Mouse (Mus musculus) stomach, embryonic 14.5 days (tissue): Measurements from ENCODE around the gene Mrm3. TPM values are rescaled to one million over a fixed set of nuclear protein-coding genes. Genes with fewer than 3 reads are reported as not detected.

Source experiments
- ATAC-seq: fragments of 200-750 bp; cut with Nextera tagmentation; 2 replicates; pipeline ENCODE4 v1.8.0; 2017; ENCODE audit warnings: low read depth, moderate TSS enrichment; ENCODE audit not compliant: insufficient number of reproducible peaks, insufficient read depth, low FRiP score
- H3K27ac ChIP-seq: fragments of 300-500 bp; sonication (generic); 2 replicates; pipeline ENCODE4 v1.5.1; 2014; ENCODE audit warnings: mild to moderate bottlenecking, low read length, moderate library complexity, mixed read lengths
- H3K27me3 ChIP-seq: fragments of 300-500 bp; sonication (generic); 2 replicates; pipeline ENCODE4 v1.6.1; 2014; ENCODE audit warnings: low read length, control low read depth, mixed read lengths; ENCODE audit not compliant: control insufficient read depth, insufficient read depth
- H3K36me3 ChIP-seq: fragments of 300-500 bp; sonication (generic); 2 replicates; pipeline ENCODE4 v1.6.1; 2014; ENCODE audit warnings: mild to moderate bottlenecking, control low read depth, low read length, moderate library complexity, mixed read lengths; ENCODE audit not compliant: control insufficient read depth, insufficient read depth
- H3K4me1 ChIP-seq: fragments of 300-500 bp; sonication (generic); 2 replicates; pipeline ENCODE4 v1.6.1; 2014; ENCODE audit warnings: low read length, control low read depth, mixed read lengths; ENCODE audit not compliant: control insufficient read depth, insufficient read depth
- H3K4me2 ChIP-seq: fragments of 300-500 bp; sonication (generic); replicated peaks from 2 replicates; pipeline ENCODE4 v1.6.1; 2014; ENCODE audit warnings: low read depth, low read length, control low read depth
- H3K4me3 ChIP-seq: fragments of 300-500 bp; sonication (generic); 2 replicates; pipeline ENCODE4 v1.5.1; 2014; ENCODE audit warnings: low read depth, low read length, control low read depth
- H3K9ac ChIP-seq: fragments of 300-500 bp; sonication (generic); replicated peaks from 2 replicates; pipeline ENCODE4 v1.6.1; 2014; ENCODE audit warnings: low read depth, mild to moderate bottlenecking, control low read depth, low read length, moderate library complexity, mixed read lengths
- H3K9me3 ChIP-seq: fragments of 300-500 bp; sonication (generic); 2 replicates; pipeline ENCODE4 v1.6.1; 2016; ENCODE audit warnings: low read depth, low read length, control low read depth; ENCODE audit not compliant: control insufficient read depth
- WGBS: fragments of 180-500 bp; shearing (Covaris S2); extraction: QIAGEN DNeasy Blood & Tissue Kit; methylation state at CpG from one replicate; pipeline ENCODE4 v1.1.7; 2014; 5-methylcytosine and 5-hydroxymethylcytosine counted together
- polyA plus RNA-seq: library from polyadenylated mRNA; unstranded; fragments of >200 nt; fragmentation: Nextera tagmentation; extraction: Ambion mirVana; gene quantifications from 2 replicates; pipeline ENCODE4 v1.2.1, GENCODE M21; 2014

Gene Mrm3
- polyA plus RNA-seq, 1 experiment from 2014 or later: 26.3 TPM

DNA sequence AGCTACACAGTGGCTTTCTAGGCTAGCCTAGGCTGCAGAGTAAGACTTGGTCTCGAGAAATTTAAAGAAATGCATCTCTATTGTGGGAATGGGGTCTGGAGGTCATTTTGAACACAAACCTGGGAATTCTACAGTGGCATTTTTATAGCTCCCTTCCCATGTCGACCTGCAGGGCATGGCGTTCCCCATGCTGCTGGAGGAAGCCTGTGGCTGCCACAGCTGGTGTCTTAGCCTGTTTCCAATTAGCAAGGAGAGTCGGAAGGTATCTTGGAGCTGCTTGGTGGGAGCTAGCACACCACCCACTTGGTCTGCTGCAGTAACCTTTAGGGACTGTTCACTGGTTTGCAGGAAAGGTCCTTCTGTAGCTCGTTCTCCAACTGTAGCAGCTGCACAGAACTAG is 12.6 kb downstream of the Mrm3 start:
- Histone ChIP-seq H3K4me1 (no peaks in the 10 kb centered on the region), H3K4me3 (no peak overlapping the region), H3K9me3 (no peaks in the 10 kb centered on the region), H3K36me3 (peaks cover 13% of the 10 kb centered on the region), H3K27ac (no peak overlapping the region), H3K27me3 (no peaks in the 10 kb centered on the region), H3K4me2 (no peak overlapping the region), H3K9ac (no peak overlapping the region)
- WGBS: 31% methylated on average over 5 of the region's 5 CpGs
- no peak for ATAC-seq

DNA sequence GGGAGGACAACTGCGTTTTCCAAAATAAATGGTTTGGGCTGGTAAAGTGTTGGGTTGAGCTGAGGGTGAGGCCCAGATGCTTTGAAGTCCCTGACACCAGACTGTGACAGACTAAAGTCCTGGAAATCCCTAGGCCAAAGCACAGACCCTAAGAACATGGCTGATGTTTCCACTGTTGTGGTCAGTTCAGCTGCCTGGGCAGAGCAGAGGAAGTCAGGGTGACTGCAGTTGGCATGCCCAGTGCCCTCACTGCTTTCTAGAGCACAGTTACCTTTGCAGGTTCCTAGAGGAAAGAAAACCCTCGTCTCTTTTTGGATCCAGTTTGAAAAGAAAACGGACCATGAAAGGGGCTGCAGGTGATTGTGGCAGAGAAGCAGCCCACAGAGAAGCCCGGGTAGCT is 13.9 kb downstream of the Mrm3 start:
- Histone ChIP-seq H3K4me1 (no peaks in the 10 kb centered on the region), H3K9ac (no peak overlapping the region), H3K4me2 (no peak overlapping the region), H3K9me3 (no peaks in the 10 kb centered on the region), H3K27ac (no peak overlapping the region), H3K27me3 (no peaks in the 10 kb centered on the region), H3K36me3 (peaks cover 16% of the 10 kb centered on the region), H3K4me3 (no peak overlapping the region)
- no peak for ATAC-seq
- 65% methylated on average over 4 of the region's 4 CpGs for WGBS

- Histone ChIP-seq H3K9ac (no peak overlapping the region), H3K27me3 (no peaks in the 10 kb centered on the region), H3K4me2 (no peak overlapping the region), H3K27ac (no peak overlapping the region), H3K36me3 (peaks cover 18% of the 10 kb centered on the region), H3K4me1 (0 out of 2 replicates have a peak, but pooled peaks cover 2% of the 10 kb centered on the region), H3K9me3 (no peaks in the 10 kb centered on the region), H3K4me3 (no peak overlapping the region)
- no peak for ATAC-seq
- WGBS: 72% methylated on average over 6 of the region's 6 CpGs
These were observed 15.0 kb downstream of the Mrm3 start for GRCm38 (mm10) chr11:76258511-76258910.

DNA sequence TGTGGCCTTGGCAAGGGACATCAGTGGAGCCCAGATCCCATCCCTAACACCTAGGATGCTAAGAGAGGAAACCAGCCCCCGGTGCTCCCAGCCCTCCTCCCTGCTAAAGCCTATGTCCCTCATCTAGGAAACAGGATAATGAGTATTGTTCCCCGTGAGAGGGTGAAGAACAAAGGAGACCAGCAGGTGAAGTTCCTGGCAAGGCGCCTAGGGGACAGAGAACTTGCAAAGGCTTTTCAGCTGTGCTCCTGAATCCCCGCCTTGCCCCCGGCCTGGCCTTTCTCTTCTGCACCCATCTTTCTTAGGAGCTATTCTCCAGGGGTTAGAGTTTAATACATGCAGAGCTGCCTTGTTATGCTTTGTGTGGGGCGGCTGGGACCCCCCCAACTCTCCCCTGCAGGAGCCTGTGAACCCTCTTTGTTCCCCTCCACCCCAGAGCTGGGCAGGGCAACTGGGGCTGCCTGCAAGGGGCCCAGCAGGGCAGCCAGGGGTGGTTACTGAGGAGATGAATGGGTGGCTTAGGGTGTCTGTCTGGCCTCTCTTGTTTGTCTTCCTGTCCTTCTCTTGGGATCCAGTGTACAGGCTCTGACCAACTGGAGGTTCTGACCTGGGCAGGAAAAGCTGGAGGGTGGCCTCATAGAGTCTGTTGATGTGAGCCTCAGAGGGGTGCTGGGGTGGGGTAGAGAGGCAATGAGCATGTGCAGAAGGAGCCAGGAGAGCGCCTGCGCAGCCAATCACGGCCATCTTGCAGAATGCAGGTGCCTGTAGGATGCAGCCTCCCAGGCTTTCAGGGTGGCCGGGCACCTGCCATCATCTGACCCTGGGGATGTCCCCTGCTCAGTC is 16.9 kb downstream of the Mrm3 start:
- Histone ChIP-seq H3K36me3 (peaks cover 19% of the 10 kb centered on the region), H3K4me3 (no peak overlapping the region), H3K27ac (no peak overlapping the region), H3K9me3 (no peaks in the 10 kb centered on the region), H3K27me3 (no peaks in the 10 kb centered on the region), H3K9ac (no peak overlapping the region), H3K4me2 (no peak overlapping the region), H3K4me1 (0 out of 2 replicates have a peak, but pooled peaks cover 2% of the 10 kb centered on the region)
- WGBS: 67% methylated on average over 10 of the region's 10 CpGs
- no peak; the same call in 1 of the 2 replicates for ATAC-seq

DNA sequence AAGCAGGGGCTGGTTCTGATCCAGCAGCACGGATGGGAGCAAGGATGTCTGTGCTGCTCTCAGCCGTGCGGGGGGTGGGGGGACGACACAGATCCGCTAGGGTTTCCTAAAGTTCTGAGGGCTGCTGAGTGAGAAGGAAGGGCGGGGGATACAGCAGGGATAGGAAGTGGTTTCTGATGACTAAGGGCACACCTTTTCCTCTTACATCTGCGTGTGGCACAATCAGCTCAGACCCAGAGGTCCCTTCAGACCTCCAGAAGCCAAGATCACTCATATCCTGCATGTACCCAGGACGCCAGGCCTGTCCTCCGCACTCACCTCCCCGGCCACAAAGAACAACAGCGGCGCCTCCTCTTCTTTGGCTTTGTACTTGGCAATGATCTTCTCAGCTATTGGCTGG is 17.7 kb downstream of the Mrm3 start:
- Histone ChIP-seq H3K4me1 (0 out of 2 replicates have a peak, but pooled peaks cover 2% of the 10 kb centered on the region), H3K27ac (no peak overlapping the region), H3K36me3 (peaks cover 19% of the 10 kb centered on the region), H3K9ac (no peak overlapping the region; the same call in 1 of the 2 replicates), H3K27me3 (no peaks in the 10 kb centered on the region), H3K4me3 (no peak overlapping the region), H3K9me3 (no peaks in the 10 kb centered on the region), H3K4me2 (no peak overlapping the region)
- no peak for ATAC-seq
- 80% methylated on average over 12 of the region's 12 CpGs for WGBS

DNA sequence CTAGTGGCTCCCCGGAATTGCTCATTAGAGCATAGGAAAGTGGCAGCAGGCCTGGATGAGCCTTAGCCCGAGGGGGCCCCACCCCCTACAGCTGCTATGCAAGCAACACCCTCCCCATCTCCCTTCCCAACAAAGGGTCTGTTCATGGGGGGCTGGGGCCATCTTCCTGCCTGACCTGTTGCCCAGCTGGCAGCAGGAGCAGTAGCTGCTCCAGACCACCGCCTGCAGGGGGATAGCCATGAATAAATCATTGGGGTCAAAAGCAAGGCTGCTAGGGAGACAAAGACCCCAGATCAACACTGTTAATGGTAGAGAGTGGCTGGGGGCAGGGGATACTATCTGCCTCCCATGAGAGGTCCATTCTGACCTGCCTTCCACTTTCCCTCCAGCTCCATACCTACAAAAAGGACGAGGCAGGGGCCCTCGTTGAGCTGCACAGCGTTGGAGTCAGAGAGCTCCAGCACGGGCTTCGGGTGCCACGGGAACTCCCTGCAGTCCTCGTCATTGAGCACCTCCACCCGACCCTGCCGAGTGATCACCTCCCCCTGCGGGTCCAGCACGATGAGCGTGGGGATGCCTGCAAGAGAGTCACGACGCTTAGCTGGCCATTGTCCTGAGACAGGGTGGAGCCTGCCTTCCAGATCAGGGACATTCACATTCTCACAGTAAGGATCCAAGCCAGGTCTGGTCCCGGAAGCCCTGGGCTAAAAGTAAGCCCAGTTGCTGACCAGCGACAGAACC is 19.3 kb downstream of the Mrm3 start:
- no peak overlapping the region for H3K27ac ChIP-seq
- H3K9me3 ChIP-seq: no peaks in the 10 kb centered on the region
- no peak; the same call in 1 of the 2 replicates for ATAC-seq
- no peaks in the 10 kb centered on the region for H3K27me3 ChIP-seq
- peaks cover 19% of the 10 kb centered on the region for H3K36me3 ChIP-seq
- H3K4me2 ChIP-seq: no peak overlapping the region
- WGBS: 21% methylated on average over 19 of the region's 19 CpGs
- H3K4me1 ChIP-seq: 0 out of 2 replicates have a peak, but pooled peaks cover 2% of the 10 kb centered on the region
- H3K4me3 ChIP-seq: no peak overlapping the region
- no peak overlapping the region for H3K9ac ChIP-seq

- Histone ChIP-seq H3K9ac (no peak overlapping the region), H3K9me3 (no peaks in the 10 kb centered on the region), H3K36me3 (peaks cover 3% of the 10 kb centered on the region; the same call in 1 of the 2 replicates), H3K27ac (peak overlapping the region; percentile 28; the same call in 1 of the 2 replicates), H3K4me2 (no peak overlapping the region), H3K4me3 (no peak overlapping the region), H3K4me1 (0 out of 2 replicates have a peak, but pooled peaks cover 2% of the 10 kb centered on the region), H3K27me3 (no peaks in the 10 kb centered on the region)
- WGBS: 64% methylated on average over 7 of the region's 7 CpGs
- no peak for ATAC-seq
These were observed 24.0 kb downstream of the Mrm3 start for GRCm38 (mm10) chr11:76267550-76267949.

- Histone ChIP-seq H3K36me3 (peaks cover 3% of the 10 kb centered on the region; the same call in 1 of the 2 replicates), H3K27me3 (no peaks in the 10 kb centered on the region), H3K4me2 (no peak overlapping the region), H3K4me3 (no peak overlapping the region), H3K9me3 (no peaks in the 10 kb centered on the region), H3K4me1 (no peaks in the 10 kb centered on the region), H3K9ac (no peak overlapping the region), H3K27ac (peak overlapping the region; percentile 39; the same call in 1 of the 2 replicates)
- ATAC-seq: no peak
- WGBS: 60% methylated on average over 5 of the region's 5 CpGs
These were observed 24.5 kb downstream of the Mrm3 start for GRCm38 (mm10) chr11:76268001-76268459.
